Mouse (Mus musculus) thymus, postnatal 0 days (tissue): ENCODE measurements around the gene Tmem177. TPM values are rescaled to one million over a fixed set of nuclear protein-coding genes. Genes with fewer than 3 reads are reported as not detected.
A peak's percentile ranks its signal among the peaks of the same experiment; 100 is the strongest.

Experiments used
- DNase-seq: peaks from one replicate; pipeline ENCODE4 v3.0.0-alpha.2; 2015; ENCODE audit warnings: low spot score
- polyA plus RNA-seq: library from polyadenylated mRNA; unstranded; fragments of >200 nt; fragmentation: Nextera tagmentation; extraction: Ambion mirVana; gene quantifications from 2 replicates; pipeline ENCODE4 v1.2.1, GENCODE M21; 2015

Tmem177 gene
- polyA plus RNA-seq: 5.7 and 6.2 TPM in 2 replicates

- DNase-seq: peak; percentile 93
Measured at GRCm38 (mm10) chr1:119912953-119913814, at the start of gene Tmem177. Tmem177 (minus strand) TSS chr1:119913208.

DNA sequence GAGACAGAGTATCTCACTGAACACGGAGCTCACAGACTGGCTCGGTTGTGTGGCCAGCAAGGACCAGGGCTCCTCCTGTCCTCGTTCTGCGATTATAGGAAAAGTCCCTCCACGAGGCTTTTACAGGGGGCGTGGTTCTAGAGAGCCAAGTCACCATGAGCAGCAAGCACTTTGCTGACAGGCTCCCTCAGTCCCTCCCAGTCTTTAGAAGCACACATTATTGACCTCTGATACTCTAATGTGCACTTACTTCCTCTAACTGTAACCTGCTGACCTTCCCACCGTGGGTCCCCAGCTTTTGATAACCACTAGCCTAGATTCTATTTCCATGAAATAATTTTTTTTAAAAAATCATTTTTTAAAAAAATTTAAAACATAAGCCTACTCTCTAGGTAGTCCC lies 46.9 kb upstream of the Tmem177 start:
- no peak for DNase-seq

GRCm38 (mm10) chr1:119959464-119959863 lies 46.5 kb upstream of the Tmem177 start:
- DNase-seq: no peak

GRCm38 (mm10) chr1:119957716-119958222 lies 44.8 kb upstream of the Tmem177 start:
- no peak for DNase-seq

- DNase-seq: no peak
Measured at GRCm38 (mm10) chr1:119954680-119955079, 41.7 kb upstream of the Tmem177 start.

DNA sequence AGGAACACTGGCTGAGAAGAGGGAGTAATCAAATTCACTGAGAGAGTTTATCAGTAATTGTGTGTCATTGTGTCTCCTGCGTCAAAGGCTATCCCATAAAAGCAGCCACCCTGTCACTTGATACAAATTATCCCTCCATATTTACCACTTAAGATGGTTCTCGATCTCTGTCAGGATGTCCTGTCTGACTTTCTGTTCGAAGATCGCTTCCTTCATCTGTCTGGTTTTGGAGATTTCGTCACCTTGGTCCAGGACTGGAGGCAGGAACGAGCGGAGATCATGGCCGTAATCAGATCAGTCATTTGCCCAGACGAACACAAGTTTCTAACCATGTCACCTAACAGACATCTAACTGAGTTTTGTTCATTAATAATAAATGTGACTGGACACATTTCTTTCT lies 40.4 kb upstream of the Tmem177 start:
- DNase-seq: no peak

- no peak for DNase-seq
Measured at GRCm38 (mm10) chr1:119950086-119950485, 37.1 kb upstream of the Tmem177 start.

DNA sequence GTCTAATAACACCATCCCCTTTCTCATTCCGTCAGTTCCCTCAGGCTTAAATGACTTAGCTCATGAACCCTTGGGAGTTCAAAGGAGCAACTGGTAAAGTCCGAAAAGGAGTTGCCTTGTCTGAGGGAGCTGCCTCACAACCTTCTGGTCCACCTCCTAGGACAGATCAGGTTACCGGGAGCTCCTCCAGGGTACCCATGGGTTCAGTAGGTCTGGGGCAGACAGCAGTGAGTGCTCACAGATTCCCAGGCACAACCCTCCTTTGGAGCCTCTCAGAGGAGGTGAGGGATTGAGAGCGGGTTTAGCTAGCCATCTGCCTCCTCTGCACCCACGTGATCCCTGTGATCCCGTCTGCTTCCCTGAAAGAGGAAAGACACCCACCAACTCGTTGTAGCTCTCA lies 23.9 kb upstream of the Tmem177 start:
- no peak for DNase-seq

DNA sequence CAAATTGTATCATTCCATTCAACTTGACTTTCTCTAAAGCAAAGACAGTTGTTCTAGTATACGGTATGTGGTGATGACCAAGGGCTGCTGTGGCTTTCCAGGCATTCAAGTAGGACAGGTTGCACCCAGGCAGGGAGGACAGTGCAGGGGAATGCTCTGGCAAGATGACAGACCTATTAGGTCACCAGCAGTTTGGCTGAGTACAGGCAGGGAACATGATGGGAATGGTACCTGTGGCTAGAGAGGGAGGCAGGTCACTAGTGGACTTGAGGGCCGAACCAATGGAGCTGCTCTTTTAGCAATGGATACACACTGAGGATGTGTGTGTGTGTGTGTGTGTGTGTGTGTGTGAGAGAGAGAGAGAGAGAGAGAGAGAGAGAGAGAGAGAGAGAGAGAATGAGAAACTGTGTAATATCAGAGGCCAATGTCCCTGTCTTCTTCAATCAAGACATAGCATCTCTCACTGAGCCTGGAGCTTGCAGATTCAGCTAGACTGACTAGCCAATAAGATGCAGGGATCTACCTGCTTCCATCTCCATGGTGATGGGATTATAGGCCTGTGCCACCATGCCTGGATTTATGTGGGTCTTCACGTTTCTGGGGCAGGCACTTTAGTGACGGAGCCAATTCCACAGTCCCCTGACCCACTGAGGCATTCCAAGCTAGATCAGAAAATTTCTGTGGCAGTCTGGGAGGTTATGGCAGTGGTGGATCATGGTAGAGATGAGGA lies 18.6 kb upstream of the Tmem177 start:
- no peak for DNase-seq

- no peak for DNase-seq
Measured at GRCm38 (mm10) chr1:119929715-119930114, 16.7 kb upstream of the Tmem177 start.

GRCm38 (mm10) chr1:119919299-119919698 lies 6.3 kb upstream of the Tmem177 start:
- peak; percentile 20 for DNase-seq

- no peak for DNase-seq
Measured at GRCm38 (mm10) chr1:119916823-119917371, 3.9 kb upstream of the Tmem177 start.

- DNase-seq: no peak
Measured at GRCm38 (mm10) chr1:119907206-119907748, 5.7 kb downstream of the Tmem177 start.

GRCm38 (mm10) chr1:119903231-119903620 lies 9.8 kb downstream of the Tmem177 start:
- DNase-seq: no peak

DNA sequence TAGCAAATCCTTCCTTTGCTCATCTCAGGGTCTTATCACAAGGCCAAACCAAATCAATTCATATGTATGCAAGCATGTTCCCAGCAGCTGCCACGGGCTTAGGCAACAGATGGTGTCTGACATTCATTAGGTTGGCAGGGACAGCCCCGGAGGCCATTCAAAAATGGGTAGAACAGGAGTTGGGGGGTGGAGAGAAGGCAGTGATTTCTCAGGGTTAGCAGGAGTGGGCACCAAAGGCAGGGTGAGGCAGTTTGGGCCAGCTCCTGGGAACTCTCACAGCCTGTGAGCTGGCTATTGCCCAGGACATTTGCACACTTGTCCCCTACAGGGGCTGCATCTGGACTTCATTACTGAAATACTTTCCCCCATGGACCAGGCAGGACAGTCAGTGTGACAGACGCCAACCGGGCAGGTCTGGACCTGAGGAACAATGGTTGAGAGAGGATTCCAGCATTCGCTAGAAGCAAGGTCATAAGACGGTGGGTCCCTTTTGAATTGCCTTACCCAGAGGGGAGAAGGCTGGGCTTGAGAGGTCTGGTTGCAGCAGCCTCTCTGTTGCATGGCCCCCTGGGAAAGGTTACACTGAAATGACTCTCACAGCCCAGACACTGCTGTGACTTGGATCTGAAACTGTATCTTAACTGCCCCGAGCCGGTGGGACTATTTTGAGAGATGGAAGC lies 10.3 kb downstream of the Tmem177 start:
- DNase-seq: no peak

DNA sequence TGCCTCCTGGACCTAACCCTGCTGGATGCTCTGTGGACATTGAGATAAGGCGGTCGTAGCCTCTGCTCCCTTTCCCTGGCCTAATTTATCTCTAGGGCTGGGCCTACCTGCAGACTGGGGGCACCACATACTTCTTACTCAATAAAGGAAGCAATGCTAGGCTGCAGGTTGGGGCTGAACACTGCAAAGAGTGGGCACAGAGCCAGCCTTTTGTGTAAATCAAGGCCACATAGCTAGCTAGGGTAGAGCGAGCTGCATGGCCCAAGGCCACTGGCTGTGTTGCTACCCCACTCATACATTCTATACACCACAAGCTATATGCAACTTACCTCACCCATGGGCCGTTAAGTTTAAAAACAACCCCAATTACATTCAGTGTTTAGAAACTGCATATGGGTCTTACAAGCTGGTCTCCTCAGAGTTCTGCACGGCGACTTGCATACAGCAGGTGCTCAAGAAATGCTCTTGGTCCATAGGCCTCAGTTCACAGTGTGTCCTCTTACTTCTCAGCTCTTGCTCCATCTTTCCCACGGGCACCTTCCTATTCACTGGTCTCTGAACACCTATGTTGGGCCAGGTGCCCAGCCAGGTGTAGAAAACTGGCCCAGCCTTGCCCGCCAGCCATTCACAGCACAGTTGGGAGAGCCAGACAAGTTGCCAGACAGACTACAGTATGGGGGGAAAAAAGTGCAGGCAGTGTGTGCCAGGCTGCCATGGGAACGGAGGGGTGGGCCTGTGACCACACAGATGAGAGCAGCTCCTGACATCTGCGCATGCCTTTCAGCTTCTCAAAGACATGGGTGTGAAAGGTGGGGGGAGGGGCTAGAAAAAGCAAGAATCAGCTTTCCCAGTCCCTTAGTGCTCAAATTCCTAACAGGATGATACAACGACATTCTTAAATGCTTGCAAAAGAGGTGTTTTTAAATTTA lies 13.5 kb downstream of the Tmem177 start:
- DNase-seq: no peak

GRCm38 (mm10) chr1:119894936-119895335 lies 18.1 kb downstream of the Tmem177 start:
- peak; percentile 70 for DNase-seq

GRCm38 (mm10) chr1:119893600-119893999 lies 19.4 kb downstream of the Tmem177 start:
- DNase-seq: no peak

GRCm38 (mm10) chr1:119892933-119893332 lies 20.1 kb downstream of the Tmem177 start:
- no peak for DNase-seq

DNA sequence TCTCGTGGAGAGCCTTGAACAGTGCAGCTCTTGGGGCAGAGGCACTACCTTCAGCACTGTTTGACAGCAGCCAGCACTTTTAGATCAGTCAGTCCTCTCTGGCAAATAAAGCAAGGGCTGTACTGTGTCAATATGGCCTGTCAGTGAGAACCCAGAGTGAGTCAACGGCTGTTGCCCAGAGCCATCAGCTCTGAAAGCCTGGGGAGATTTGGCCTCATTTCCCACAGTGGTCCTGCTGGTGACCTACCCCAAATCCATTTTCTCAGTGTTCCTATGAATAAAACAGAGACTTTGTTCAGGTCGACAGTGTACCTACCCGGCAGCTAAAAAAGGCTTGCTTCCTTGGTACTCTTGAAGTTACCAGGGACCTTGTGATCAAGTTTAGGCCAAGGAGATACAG lies 21.1 kb downstream of the Tmem177 start:
- DNase-seq: no peak
